Mouse (Mus musculus): ENCODE data around the gene Etnk2.
A peak's percentile ranks its signal among the peaks of the same experiment; 100 is the strongest.
"Not testable (repeated sequence)": the region's sequence is repeated elsewhere in the genome, so short reads cannot be mapped to it uniquely, and the experiment has no call there.

Etnk2 gene

DNA sequence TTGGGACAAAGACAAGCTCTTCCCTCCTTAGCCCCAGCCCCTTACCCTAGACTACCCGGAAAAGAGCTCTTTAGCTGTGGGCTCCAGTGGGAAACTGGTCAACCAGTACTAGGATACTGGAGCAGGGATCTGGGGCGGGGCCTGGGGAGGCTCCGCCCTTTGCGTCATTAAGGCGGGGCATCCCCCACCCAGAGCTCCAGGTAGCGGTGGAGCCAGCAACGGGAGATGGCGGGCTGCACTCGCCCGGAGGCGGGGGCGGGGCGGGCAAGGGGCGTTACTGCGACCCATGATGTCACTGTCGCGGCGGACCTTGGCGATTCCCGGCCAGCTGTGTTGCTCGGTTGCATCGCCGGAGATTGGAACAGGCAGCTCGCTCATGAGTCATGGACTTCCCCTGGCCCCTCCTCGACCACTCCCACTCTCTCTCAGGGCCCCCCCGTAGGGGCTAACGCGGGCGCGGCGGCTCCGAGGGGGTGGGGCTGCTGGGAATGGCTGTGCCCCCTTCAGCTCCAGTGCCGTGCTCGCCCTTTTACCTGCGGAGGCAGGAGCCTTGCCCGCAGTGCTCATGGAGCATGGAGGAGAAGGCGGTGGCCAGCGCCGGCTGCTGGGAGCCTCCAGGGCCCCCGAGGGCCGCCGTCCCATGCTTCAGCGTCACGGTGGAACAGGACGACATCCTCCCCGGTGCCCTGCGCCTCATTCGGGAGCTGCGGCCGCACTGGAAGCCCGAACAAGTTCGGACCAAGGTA is at the start of gene Etnk2:
Gene Etnk2 (plus strand): TSS at position 297 of the 746 bp plus-strand sequence.
- DNase-seq, result peak; percentile 48 to 56

DNA sequence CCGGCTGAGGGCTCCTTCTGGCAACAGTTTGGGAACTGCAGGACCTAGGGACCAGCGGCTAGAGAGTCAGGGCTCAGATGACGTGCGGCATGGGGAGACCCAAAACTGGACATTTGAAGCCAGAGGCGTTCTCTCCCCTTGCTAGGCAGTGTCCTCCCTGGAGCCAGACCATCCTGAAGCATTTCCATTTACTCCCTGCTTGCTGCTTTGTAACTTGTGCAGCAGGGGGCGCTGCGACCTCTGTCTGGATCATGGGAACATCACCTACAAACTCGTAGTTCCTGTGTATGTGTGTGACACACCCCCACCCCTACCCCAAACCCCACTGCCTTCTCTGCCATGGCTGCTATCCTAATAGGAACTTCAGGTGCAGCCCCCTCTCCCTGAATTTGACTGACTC is 49.0 kb upstream of the Etnk2 start:
- peak; percentile 40 to 41 for DNase-seq

DNA sequence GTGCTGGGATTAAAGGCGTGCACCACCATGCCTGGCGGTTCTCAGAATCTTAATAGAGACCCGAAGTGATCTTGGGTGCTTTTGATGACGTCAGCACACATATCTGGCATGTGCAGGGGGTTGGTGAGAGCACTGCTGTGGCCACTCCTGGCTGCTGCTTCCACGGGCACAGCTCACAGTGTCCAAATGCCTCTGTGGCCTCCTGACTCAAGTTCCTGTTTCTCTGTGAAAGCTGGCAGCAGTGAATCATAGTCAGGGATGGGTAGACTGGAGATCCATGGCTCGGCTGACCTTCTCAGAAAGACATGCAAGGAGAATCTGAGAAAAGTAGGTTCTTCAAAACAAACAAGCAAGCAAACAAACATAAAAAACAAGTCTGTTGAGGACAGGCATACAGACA is 47.6 kb upstream of the Etnk2 start:
- no peak for DNase-seq

DNA sequence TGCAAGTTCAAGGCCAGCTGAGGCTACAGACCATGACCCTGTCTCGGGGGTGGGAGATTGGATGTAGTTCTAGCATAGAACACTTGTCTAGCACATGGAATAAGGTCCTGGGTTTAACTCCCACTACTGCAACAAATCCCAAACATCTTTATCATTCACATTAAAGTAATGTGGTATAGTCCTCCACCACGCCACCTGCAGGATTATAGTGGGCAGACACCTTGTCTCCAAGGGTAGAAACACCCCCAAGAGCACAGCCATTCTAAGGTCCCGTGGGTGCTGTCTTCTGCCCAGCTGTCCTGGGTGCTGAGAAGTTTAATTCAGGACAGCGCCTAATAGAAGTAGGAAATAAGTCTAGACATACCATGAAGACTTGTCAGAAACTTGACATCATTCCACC is 46.8 kb upstream of the Etnk2 start:
- DNase-seq, result no peak

DNA sequence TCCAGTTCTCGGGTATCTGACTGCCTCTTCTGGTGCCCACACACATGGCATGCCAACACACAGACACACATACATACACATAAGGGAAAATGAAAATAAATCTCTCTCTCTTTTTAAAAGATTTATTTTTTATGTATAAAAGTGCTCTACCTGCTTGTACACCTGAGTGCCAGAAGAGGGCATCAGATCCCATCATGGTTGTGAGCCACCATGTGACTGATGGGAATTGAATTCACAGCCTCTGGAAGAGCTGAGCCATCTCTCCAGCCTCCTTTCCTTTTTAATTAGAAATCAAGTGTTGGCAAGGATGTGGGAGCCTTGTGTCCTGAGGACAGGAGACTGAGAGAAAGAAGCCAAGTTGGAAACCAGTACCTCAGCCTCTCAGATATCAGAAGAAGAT is 46.2 kb upstream of the Etnk2 start:
- DNase-seq, result no peak

DNA sequence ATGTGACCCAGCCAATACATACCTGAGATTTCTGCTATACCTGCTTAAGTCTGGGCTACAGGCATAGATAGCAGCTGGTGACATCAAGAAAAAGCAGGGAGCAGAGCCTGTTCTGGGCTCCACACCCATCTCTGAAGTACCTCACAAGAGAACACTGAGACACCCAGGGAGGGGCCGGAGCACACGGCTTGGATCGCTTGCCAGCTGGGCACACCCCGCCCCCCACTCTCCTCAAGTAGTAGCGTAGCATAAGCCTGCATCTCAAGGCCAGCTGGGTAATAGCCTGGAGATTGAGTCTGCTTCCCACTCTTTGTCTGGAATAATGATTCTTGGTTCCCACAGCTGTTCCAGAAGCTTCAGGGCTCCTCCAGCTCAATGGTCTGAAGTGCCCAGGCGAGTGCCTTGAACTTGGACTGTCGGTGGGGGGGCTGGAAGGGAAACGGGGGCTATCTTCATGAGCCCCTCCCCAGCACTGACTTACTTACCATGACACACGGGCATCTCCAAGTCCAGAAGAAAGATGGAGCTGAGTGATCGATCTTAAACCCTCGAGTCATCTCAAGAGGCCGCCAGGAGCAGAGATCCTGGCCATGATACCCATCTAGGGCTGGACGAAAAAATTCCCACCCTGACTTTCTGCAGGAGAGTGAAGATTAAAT is 42.0 kb upstream of the Etnk2 start, which contains the start of gene Kiss1:
Gene Kiss1 (plus strand): TSS at position 609 of the 659 bp plus-strand sequence.
- no peak for DNase-seq

DNA sequence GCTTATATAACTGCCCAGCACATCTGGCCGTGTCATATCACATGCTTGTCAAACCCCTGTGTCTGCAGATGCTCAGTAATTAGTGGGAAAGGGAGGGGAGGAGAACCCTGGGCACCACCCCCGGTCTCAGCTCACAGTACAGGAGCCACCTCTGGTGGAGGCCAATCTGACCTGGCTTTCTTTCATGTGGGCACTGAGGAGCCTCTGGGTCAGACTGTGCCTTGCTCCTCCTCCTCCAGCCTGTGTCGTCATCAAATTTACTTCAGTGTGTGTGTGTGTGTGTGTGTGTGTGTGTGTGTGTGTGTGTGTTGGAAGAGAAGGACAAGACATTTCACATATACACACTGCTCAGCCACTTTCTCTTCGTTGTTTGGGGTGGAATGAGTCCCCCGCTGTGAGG is 40.0 kb upstream of the Etnk2 start:
- no peak for DNase-seq

DNA sequence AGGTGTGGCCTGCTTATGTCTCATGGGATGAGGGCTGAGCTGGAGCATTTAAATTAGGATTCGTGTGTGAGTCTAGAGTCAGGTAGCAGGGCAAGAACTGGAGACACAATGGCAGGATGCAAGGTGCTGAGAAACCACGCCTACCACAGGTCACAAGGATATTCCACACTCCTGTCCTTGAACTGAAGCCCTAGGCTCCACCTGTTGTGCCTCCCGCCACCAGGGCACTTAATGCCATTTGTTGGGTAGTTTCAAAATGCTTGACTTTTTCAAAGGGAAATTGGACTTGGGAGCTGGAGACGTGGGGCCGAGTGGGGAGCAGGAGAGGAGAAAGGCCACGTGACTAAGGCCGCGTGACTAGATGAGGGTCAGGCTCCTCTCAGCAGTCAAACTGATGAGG is 37.4 kb upstream of the Etnk2 start:
- DNase-seq, result no peak

DNA sequence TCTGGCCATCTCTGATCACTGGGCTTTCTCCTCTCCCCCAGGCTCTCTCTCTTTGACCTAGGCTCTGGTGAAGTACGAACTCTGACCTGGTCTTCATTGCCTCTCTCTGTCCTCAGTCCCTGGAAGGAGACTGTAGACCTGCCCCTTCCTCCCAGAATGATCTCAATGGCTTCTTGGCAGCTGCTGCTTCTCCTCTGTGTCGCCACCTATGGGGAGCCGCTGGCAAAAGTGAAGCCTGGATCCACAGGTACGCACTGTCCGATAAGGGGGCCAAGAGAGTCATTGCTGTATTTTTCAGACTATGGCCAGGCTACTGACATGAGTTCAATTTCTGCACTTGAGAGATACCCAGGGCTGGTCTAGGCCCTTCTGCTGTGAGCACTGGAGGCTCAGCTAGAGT is 36.3 kb upstream of the Etnk2 start:
- no peak for DNase-seq

DNA sequence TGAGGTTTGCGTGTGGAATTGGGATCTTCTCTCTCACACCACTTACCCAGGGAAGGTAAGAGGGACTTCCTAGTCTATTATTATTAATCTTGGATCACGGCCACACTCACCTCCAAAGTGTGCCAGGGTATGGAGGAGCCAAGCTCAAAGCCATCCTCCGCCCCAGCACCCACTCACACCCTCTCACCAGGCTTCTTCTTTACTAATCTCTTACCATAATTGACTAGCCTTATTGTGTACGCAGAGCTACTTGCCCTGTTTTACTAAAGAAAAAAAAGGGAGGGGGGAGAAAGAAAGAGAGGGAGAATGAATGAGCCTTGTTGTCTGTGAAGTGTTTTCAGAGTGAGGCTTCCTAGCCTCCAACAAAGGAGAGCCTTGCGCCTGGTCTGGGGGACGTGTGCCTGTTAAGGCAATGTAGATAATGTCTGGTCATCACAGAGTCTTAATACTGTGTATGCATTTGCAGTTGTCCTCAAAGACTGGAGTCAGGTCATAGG is 35.0 kb upstream of the Etnk2 start:
- no peak for DNase-seq

DNA sequence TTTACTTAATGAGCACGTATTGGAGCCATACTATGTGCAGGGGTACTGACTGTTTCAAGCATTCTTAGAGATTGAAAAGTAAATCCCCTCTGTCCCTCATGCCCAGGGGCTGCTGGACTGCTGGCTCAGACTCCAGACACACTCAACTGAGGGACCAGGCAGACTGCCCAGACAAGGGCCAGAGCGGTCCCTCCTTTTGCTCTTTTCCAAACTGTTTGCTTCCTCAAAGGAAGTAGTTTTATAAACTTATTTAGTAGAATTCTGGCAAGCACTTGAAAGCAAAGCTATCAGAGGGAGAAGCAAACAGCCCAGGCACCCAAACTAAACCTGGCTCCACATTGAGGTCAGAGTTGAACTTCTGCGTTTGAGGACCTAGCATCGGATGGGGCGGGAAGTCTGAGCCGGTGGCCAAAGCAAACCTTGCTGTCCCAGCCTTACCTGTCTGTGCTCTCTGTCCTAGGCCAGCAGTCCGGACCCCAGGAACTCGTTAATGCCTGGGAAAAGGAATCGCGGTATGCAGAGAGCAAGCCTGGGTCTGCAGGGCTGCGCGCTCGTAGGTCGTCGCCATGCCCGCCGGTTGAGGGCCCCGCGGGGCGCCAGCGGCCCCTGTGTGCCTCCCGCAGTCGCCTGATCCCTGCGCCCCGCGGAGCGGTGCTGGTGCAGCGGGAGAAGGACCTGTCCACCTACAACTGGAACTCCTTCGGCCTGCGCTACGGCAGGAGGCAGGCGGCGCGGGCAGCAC is 34.3 kb upstream of the Etnk2 start:
- DNase-seq, result no peak

DNA sequence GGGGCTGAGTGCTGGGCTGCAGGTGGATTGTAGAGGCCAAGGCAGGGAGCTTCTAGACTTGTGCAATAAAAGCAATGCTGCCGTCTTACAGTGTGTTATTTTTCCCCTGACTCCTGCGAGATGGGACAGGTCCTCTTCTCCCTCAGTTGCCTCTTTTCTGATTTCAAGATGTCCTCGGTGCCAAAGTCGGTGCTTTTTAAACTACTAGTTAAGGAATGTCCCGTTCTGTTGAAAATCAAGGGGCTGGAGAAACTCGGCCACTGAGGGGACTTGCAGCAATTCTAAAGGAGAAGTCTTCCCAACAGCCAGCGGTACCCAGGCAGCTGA is 33.8 kb upstream of the Etnk2 start:
- DNase-seq, result no peak

DNA sequence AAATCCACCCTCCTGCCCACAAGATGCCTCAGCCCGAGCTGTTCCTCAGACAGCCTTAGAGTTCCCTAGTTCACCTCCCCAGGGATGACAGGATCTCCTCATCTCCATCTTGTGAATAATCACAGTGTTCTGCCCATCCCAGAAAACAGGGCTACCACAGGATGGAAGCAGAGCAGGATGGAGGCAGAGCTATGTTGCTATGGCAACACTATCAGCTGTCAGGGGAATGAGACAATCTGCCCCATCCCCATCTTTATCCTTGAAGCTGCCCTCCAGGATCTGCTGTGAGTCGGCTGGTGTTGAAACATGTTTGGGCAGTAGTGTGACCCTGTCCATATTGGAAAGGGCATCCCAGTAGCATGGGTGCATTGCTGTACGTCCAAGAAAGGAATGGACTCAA is 32.2 kb upstream of the Etnk2 start:
- no peak for DNase-seq

DNA sequence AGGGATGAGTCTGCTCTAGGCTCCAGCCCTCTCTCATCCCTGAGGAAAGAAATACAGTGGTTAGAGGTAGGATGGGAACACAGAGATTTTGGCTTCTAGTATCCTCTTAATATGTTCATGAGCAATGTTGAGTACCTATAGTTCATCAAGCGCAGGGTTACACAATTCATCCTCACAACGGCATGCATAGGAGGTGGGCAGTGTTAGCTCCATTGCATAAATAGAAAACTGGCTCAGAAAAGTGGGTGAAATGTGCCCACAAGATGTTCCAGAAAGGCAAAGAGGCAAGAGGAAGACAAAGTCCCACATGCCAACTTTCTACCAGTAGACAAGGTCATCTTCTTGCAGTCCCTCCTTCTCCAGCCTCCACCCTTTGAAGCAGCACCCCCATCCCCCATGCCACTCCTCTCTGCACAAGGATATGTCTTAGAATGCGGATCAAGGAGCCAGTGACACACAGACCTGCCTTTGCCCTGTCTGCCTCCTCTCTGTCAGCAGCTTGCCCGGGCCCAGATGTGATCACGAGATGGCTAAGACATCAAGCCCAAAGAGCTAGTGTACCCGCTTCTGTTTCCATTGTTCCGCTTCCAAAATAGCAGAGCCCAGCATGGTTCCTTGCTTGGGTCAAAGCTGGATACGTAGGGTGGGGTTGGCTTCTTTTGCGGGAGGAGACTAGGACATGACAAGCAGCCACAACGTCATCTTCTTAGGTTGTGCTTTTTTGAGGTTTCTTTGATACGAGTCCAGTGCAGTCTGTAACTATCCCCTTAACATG is 30.5 kb upstream of the Etnk2 start:
- no peak for DNase-seq

DNA sequence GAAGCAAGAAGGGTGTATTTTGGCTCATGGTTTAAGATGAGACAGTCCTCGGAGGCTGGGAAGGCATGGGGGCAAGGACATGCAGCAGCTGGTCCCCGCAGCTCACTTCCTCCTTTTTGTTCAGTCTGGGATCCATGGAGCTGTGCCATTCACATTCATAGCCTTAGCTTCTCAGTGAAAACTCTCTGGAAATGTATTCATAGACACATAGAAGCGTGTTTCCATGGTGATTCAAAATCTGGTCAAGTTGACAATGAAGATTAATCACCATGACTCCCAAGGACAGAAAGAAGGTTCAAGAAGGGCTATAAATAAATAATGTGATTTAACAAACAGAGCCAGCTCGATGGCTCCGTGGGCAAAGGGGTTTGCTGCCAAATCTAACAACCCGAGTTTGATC is 29.4 kb upstream of the Etnk2 start:
- no peak for DNase-seq

DNA sequence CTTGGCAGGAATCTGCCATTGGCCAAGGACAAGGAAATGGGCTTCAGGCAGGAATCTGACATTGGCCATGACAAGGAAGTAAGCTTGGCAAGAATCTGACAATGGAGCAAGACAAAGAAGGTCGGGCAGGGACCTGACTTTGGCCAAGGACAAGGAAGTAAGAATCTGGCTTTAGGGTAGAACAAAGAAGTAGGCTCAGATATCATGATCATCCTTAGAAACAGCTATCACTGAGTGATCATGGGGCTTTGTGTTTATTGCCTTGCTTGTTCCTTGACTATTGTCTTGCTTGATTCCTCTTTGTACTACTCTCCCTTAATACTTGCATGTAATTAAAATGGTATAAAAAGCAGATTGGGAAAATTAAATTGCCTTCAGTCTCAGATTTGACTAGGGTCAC is 23.0 kb upstream of the Etnk2 start:
- not testable (repeated sequence) for DNase-seq

DNA sequence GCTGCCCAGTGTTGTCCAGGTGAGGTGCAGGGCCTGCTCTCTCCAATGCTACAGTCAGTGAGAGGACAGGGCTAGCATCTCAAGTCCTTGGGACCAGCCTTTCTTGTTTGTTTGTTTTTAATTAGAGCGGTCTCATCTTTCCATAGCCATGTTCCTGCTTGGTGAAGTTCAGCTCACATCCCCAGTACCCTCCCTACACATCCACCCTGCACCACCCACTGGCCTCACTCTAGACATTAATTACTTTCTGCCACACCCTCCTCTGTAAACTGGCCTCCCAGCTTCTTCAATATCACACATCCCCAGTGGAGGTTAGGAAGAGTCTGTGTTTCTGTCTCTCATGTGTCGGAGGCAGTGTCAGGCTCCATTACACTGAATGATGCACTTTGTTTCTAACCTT is 19.0 kb upstream of the Etnk2 start:
- DNase-seq, result no peak

DNA sequence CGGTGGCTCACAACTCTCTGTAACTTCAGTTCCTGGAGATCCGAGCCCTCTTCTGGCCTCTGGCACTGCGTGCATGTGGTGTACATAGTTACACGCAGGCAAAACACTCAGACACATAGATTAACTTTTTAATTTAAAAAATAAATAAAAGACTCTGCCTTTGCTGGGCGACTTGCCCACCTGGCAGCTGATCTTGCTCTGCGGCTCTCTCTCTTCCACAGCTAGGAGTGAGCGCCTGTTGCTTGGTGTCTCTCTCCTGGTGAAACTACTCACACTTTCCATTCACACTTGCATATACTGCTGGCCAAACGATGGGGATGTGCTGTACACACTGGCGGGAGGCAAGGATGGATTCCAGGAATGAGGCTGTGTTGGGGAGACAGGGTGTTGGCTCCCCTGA is 16.8 kb upstream of the Etnk2 start:
- DNase-seq, result no peak

DNA sequence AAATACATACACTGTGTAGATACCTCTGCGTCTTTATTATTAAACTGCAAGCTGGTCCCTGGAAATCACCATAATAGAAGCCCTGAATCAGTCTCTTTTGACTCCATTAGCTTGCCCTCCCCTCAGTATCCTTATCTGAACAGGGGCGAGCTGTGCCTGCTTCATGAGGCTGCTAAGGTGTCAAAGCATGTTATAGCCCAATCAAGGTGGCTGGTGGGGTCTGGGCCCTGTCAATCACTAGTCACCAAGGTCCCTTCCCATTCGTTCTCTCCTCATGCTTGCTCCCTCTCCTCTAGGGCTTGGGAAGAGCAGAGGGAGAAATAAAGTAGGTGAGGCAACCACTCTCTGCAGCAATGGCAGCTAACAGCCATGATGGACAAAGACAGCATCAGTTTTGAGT is 16.1 kb upstream of the Etnk2 start:
- no peak for DNase-seq

DNA sequence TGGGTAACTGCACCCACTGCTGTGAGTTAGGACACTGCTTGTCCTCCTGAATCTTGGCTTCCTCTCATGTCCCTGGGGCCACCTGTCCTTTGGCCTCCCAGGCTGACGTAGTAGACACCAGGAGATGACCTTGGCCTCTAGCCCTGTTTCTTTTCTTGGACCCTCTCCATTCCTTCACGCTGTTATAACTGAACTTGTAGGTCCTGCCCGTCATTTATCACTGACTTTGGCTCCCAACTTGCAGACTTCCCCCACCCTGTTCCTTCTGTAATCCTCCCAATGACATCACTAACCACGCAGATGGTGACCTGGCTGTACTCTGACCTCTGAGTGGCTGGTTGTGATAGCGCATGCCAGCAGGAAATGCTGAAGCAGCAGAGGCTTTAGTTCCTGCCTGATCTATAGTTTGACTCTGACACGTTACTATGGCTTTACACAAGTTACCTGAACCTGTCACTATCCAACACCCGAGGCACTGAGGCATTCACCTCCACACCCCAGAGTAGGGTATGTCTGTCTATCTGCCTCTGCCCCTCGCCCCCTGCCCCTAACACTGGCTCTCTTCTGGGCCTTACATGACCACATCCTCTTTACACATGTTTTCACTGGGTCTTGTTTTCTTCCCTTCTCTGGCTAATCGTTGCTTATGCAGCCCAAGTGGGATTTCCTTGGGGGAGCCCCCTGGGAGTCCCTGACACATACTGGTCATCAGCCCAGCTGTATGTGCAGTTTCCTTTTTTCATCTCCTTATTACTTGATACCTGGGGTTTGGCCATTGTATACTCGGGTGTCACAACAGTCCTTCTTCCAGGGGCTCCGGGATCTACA is 15.5 kb upstream of the Etnk2 start:
- no peak for DNase-seq

DNA sequence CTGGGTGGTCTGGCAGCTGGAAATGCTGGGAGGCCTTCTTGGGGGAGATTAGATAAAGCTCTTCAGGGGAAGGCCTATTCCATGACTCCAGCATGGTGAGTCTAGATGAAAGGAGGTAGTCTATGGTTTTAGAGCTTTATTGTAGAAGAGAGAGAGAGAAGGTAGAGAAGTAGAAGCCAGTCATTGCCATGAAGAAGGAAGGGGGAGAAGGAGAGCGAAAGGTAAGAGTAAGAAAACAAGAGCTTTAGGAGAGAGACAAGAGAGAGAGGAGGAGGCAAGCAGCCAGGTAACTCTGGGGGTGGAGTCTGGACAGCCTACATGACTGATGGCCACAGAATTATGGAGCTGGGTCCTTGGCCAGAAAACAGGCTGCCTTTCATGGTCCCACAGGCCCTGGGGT is 13.2 kb upstream of the Etnk2 start, which contains the start of gene Ren1:
Gene Ren1 (plus strand): TSS at position 301 of the 400 bp plus-strand sequence.
- no peak for DNase-seq

DNA sequence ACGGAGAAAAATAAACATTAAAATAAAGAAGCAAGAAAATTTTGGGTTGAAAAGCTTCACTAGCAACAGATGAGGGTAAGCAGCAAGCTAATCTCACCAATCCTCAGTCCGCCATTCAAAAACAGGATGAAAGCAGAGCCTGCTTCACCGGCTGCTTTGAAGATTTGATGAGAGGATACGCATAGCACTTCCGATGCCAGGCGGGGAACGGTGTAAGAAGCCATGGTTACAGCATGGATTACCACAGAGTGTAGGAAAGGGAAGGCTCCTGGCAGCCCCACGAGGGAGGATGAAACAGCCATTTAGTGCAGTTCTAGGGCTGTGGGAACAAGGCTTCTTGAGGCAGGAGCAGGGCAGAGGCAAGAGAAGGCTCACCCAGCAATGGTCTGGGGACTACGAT is 11.6 kb upstream of the Etnk2 start:
- DNase-seq, result no peak

All from cerebellum, postnatal 36 days (tissue).